Comparison of ENCODE assay signal across 9 mouse cellular contexts in genomic region chr6:5496854-5497235, GRCm38 (mm10). TPM values are rescaled to one million over a fixed set of nuclear protein-coding genes. Genes with fewer than 3 reads are reported as not detected.
DNase-seq lines count a peak whose midpoint lies in the region; ATAC-seq and TF ChIP-seq lines count a peak whose summit lies in the region.
"Had no signal": no experiment of that assay in that cellular context is flagged by ENCODE, and none has a peak within 500 bp of the region (broad histone marks: within the 10 kb centered on the region; RNA-seq: fewer than 3 reads in every experiment).

No protein-coding gene starts in this region.

- no peaks in the 10 kb centered on the region for H3K27me3 ChIP-seq in heart, adult 2 months (ENCODE audit: control insufficient read depth, insufficient read depth, low read length)
- peaks cover 15% of the 10 kb centered on the region for H3K27me3 ChIP-seq in liver, embryonic 12.5 days (replicated peaks)

- H3K36me3 ChIP-seq in heart, adult 2 months (ENCODE audit: control insufficient read depth, insufficient read depth, low read length) = peaks cover 17% of the 10 kb centered on the region
- H3K36me3 ChIP-seq in liver, embryonic 12.5 days = no peaks in the 10 kb centered on the region

- H3K27ac ChIP-seq in heart, adult 2 months = peak overlapping the region; percentile 91
- no peak overlapping the region for H3K27ac ChIP-seq in liver, embryonic 12.5 days

- no peak for TF ChIP-seq POLR2A in heart, adult 2 months (IDR thresholded peaks at IDR 0.05; ENCODE audit: insufficient read depth, low read depth, low read length)

- no peak for TF ChIP-seq EP300 in heart, adult 2 months (IDR thresholded peaks at IDR 0.05; ENCODE audit: insufficient read depth, low read depth, low read length)

- 29% methylated on average over 3 of the region's 3 CpGs for WGBS in heart, adult 2 months
- 32% methylated on average over 3 of the region's 3 CpGs for WGBS in liver, embryonic 12.5 days (ENCODE audit: insufficient replicate concordance)

- peak overlapping the region; percentile 69 for H3K4me2 ChIP-seq in liver, embryonic 12.5 days

- peak in 1 of 2 experiments; percentile 30 for DNase-seq in heart, adult 2 months
- no peak for DNase-seq in heart, postnatal 25 days (ENCODE audit: low spot score)
- peak; percentile 23 for DNase-seq in urinary bladder, adult 2 months (ENCODE audit: low spot score)
- DNase-seq in urinary bladder, postnatal 4 days (ENCODE audit: low spot score in 2 of 2) = no peak
- DNase-seq in adrenal gland, adult 2 months = no peak
- DNase-seq in spleen, postnatal 36 days (ENCODE audit: low spot score in 2 of 2) = no peak

- peak overlapping the region; percentile 40 for H3K4me3 ChIP-seq in heart, adult 2 months
- peak overlapping the region; percentile 51; the same call in 1 of the 2 replicates for H3K4me3 ChIP-seq in liver, embryonic 12.5 days

- TF ChIP-seq CTCF in heart, adult 2 months (IDR thresholded peaks at IDR 0.05) = no peak

- H3K4me1 ChIP-seq in heart, adult 2 months (ENCODE audit: control insufficient read depth, insufficient read depth, low read length) = peaks cover 2% of the 10 kb centered on the region
- H3K4me1 ChIP-seq in liver, embryonic 12.5 days = no peaks in the 10 kb centered on the region; the same call in 1 of the 2 replicates

- H3K9ac ChIP-seq in heart, adult 2 months (ENCODE audit: low read depth, low read length) = no peak overlapping the region; the same call in 1 of the 2 replicates
- H3K9ac ChIP-seq in liver, embryonic 12.5 days = no peak overlapping the region

- no peak for ATAC-seq in liver, embryonic 12.5 days
- no peak for ATAC-seq in monocyte, adult 5-6 weeks (replicated peaks; ENCODE audit: insufficient number of reproducible peaks, low FRiP score, low TSS enrichment, poor library complexity, severe bottlenecking)

- H3K79me2 ChIP-seq in heart, adult 2 months (replicated peaks; ENCODE audit: control insufficient read depth, insufficient read depth, low read length) = no peaks in the 10 kb centered on the region

- intact Hi-C loops in heart, adult 2 months (cut with DNase I) = loop anchor here (1.0 to 10.0 kb wide), 7 partner anchors 12 to 1492 kb away; partner anchors contain the start of genes Casd1, Gng11 and Pon2
- intact Hi-C loops in heart, postnatal 25 days (cut with DNase I) = loop anchor here (10.0 kb wide), 1 partner anchor 88 kb away; no protein-coding TSS in a partner anchor

- H3K9me3 ChIP-seq in liver, embryonic 12.5 days (replicated peaks) = no peaks in the 10 kb centered on the region

RNA-seq across cellular contexts. Expression of gene Pdk4, which starts 0.7 kb away (rescaled TPM):
- 100 to 1,000 TPM; 267 to 633 TPM for total RNA-seq in heart, adult 2 months (2021)
- 163 and 258 TPM in 2 replicates for polyA plus RNA-seq in heart, adult 2 months (2012; rRNA removed)
- total RNA-seq in heart, postnatal 25 days (2021) = 100 to 1,000 TPM; 594 to 699 TPM
- polyA plus RNA-seq in urinary bladder, adult 2 months (2012; rRNA removed) = 37.1 and 40.3 TPM in 2 replicates
- 2.0 and 2.4 TPM in 2 replicates for polyA plus RNA-seq in liver, embryonic 12.5 days (2016; fragmentation: Nextera tagmentation; extraction: Ambion mirVana)
- not detected in 3 replicates for total RNA-seq in monocyte, adult 5-6 weeks (2017)
- total RNA-seq in adrenal gland, adult 2 months (2021) = 100 to 1,000 TPM; 281 to 437 TPM
- 147 and 215 TPM in 2 replicates for polyA plus RNA-seq in adrenal gland, adult 2 months (2012; rRNA removed)
- total RNA-seq: hematopoietic stem cell, adult 5-6 weeks had no signal

Comparison
In these comparisons a context has a peak if more than half of its experiments do, and no peak if none do; other contexts are left out.
1. RNA of gene Pdk4, which starts 0.7 kb away (total RNA-seq): 594 to 699 TPM in heart, postnatal 25 days, 267 to 633 TPM in heart, adult 2 months and 281 to 437 TPM in adrenal gland, adult 2 months; not detected in monocyte, adult 5-6 weeks; every median in the first group is over 100 times any median in the second.